Mouse (Mus musculus) MEL (cell line): ENCODE data around the gene Gm42957. TPM values are rescaled to one million over a fixed set of nuclear protein-coding genes. Genes with fewer than 3 reads are reported as not detected.

ENCODE experiments used
- DNase-seq: peaks from one replicate; pipeline ENCODE4 v3.0.0; 2011; ENCODE audit warnings: low read depth, low spot score
- H3K27ac ChIP-seq: 2 replicates; pipeline ENCODE4 v1.5.1; 2012; ENCODE audit warnings: low read depth, mild to moderate bottlenecking, control low read depth, low read length, moderate library complexity; ENCODE audit not compliant: control insufficient read depth
- H3K27me3 ChIP-seq, 2 experiments: fragments of 150-350 bp in 1 of 2; sonication (generic) in 1 of 2; 2 replicates each; pipeline ENCODE4 v1.6.1; 2012; ENCODE audit warnings: low read length in 2 of 2, mild to moderate bottlenecking in 2 of 2, improper control_type of control experiment in 1 of 2, moderate library complexity in 1 of 2; ENCODE audit not compliant: insufficient read depth in 2 of 2, control insufficient read depth in 1 of 2
- H3K36me3 ChIP-seq, 2 experiments: 2 replicates each; pipeline ENCODE4 v1.6.1; 2012 to 2014; ENCODE audit warnings: low read length in 2 of 2, improper control_type of control experiment in 1 of 2, inconsistent platforms in 1 of 2, mild to moderate bottlenecking in 1 of 2; ENCODE audit not compliant: insufficient read depth in 2 of 2, control insufficient read depth in 1 of 2
- H3K4me1 ChIP-seq, 2 experiments: fragments of 150-350 bp in 1 of 2; sonication (generic) in 1 of 2; 2 replicates each; pipeline ENCODE4 v1.6.1; 2012; ENCODE audit warnings: low read length in 2 of 2, improper control_type of control experiment in 1 of 2, mild to moderate bottlenecking in 1 of 2; ENCODE audit not compliant: insufficient read depth in 2 of 2, control insufficient read depth in 1 of 2
- H3K4me3 ChIP-seq, 2 experiments: fragments of 150-350 bp in 1 of 2; sonication (generic) in 1 of 2; 2 replicates each; pipeline ENCODE4 v1.5.1; 2012; ENCODE audit warnings: low read depth in 2 of 2, low read length in 2 of 2, mild to moderate bottlenecking in 2 of 2, moderate library complexity in 2 of 2, control low read depth in 1 of 2, improper control_type of control experiment in 1 of 2; ENCODE audit not compliant: control insufficient read depth in 1 of 2, insufficient read depth in 1 of 2
- H3K79me2 ChIP-seq: 2 replicates; pipeline ENCODE4 v1.6.1; 2012; ENCODE audit warnings: mild to moderate bottlenecking, low read length, moderate library complexity; ENCODE audit not compliant: control insufficient read depth, poor library complexity, insufficient read depth
- H3K9ac ChIP-seq: 2 replicates; pipeline ENCODE4 v1.6.1; 2012; ENCODE audit warnings: low read depth, mild to moderate bottlenecking, control low read depth, low read length, moderate library complexity; ENCODE audit not compliant: control insufficient read depth, poor library complexity, severe bottlenecking
- H3K9me3 ChIP-seq: fragments of 150-350 bp; sonication (generic); replicated peaks from 2 replicates; pipeline ENCODE4 v1.6.1; 2012; ENCODE audit warnings: mild to moderate bottlenecking, low read length, improper control_type of control experiment, moderate library complexity; ENCODE audit not compliant: insufficient read depth
- BHLHE40 ChIP-seq: IDR thresholded peaks from 2 replicates; pipeline ENCODE4 v1.6.1; 2012; ENCODE audit warnings: low read depth, mild to moderate bottlenecking, inconsistent platforms, low read length, improper control_type of control experiment, borderline replicate concordance
- CHD1 ChIP-seq: IDR thresholded peaks from 2 replicates; pipeline ENCODE4 v1.6.1; 2012; ENCODE audit warnings: low read depth, mild to moderate bottlenecking, inconsistent platforms, low read length, improper control_type of control experiment
- CHD2 ChIP-seq: IDR thresholded peaks from 2 replicates; pipeline ENCODE4 v1.6.1; 2011; ENCODE audit warnings: low read length, improper control_type of control experiment
- E2F4 ChIP-seq: IDR thresholded peaks from 2 replicates; pipeline ENCODE4 v1.6.1; 2011; ENCODE audit warnings: low read depth, low read length, improper control_type of control experiment, borderline replicate concordance
- ELF1 ChIP-seq: IDR thresholded peaks from 2 replicates; pipeline ENCODE4 v1.6.1; 2014; ENCODE audit warnings: low read depth, mild to moderate bottlenecking, inconsistent platforms, low read length, improper control_type of control experiment, moderate library complexity
- EP300 ChIP-seq, 2 experiments: IDR thresholded peaks; 2 replicates each; pipeline ENCODE4 v1.6.1; 2011; ENCODE audit warnings: improper control_type of control experiment in 2 of 2, low read length in 2 of 2, low read depth in 1 of 2, mild to moderate bottlenecking in 1 of 2
- ETS1 ChIP-seq: IDR thresholded peaks from 2 replicates; pipeline ENCODE4 v1.6.1; 2012; ENCODE audit warnings: low read depth, mild to moderate bottlenecking, inconsistent platforms, low read length, improper control_type of control experiment, moderate library complexity
- GATA1 ChIP-seq: IDR thresholded peaks from 2 replicates; pipeline ENCODE4 v1.6.1; 2011; ENCODE audit warnings: low read depth, low read length, improper control_type of control experiment
- JUND ChIP-seq: IDR thresholded peaks from 2 replicates; pipeline ENCODE4 v1.6.1; 2011; ENCODE audit warnings: low read depth, mild to moderate bottlenecking, improper control_type of control experiment, low read length
- KAT2A ChIP-seq: conservative IDR thresholded peaks from 2 replicates; pipeline ENCODE4 v1.6.1; 2012; ENCODE audit warnings: low read depth, low read length, improper control_type of control experiment, inconsistent platforms
- MAFK ChIP-seq: IDR thresholded peaks from 2 replicates; pipeline ENCODE4 v1.6.1; 2011; ENCODE audit warnings: low read depth, mild to moderate bottlenecking, low read length, improper control_type of control experiment, borderline replicate concordance
- MAZ ChIP-seq: IDR thresholded peaks from 2 replicates; pipeline ENCODE4 v1.6.1; 2012; ENCODE audit warnings: low read depth, mild to moderate bottlenecking, inconsistent platforms, low read length, improper control_type of control experiment
- MEF2A ChIP-seq: IDR thresholded peaks from 2 replicates; pipeline ENCODE4 v1.6.1; 2014; ENCODE audit warnings: low read depth, mild to moderate bottlenecking, inconsistent platforms, low read length, improper control_type of control experiment; ENCODE audit not compliant: poor library complexity, insufficient replicate concordance, severe bottlenecking; ENCODE audit errors: extremely low read depth
- MXI1 ChIP-seq: IDR thresholded peaks from 2 replicates; pipeline ENCODE4 v1.6.1; 2011; ENCODE audit warnings: mild to moderate bottlenecking, low read depth, low read length, improper control_type of control experiment
- MYB ChIP-seq: IDR thresholded peaks from 2 replicates; pipeline ENCODE4 v1.6.1; 2011; ENCODE audit warnings: mild to moderate bottlenecking, low read depth, low read length, improper control_type of control experiment
- MYC ChIP-seq: IDR thresholded peaks from 2 replicates; pipeline ENCODE4 v1.6.1; 2011; ENCODE audit warnings: low read depth, mild to moderate bottlenecking, low read length, improper control_type of control experiment, moderate library complexity
- NELFE ChIP-seq: IDR thresholded peaks from 2 replicates; pipeline ENCODE4 v1.6.1; 2011; ENCODE audit warnings: low read depth, low read length, improper control_type of control experiment
- NRF1 ChIP-seq: IDR thresholded peaks from 2 replicates; pipeline ENCODE4 v1.6.1; 2014; ENCODE audit warnings: low read depth, mild to moderate bottlenecking, inconsistent platforms, low read length, improper control_type of control experiment, moderate library complexity; ENCODE audit not compliant: poor library complexity, insufficient read depth, severe bottlenecking
- POLR2AphosphoS2 ChIP-seq: IDR thresholded peaks from 2 replicates; pipeline ENCODE4 v1.6.1; 2011; ENCODE audit warnings: low read length, improper control_type of control experiment
- POLR2AphosphoS5 ChIP-seq: IDR thresholded peaks from 2 replicates; pipeline ENCODE4 v1.6.1; 2012; ENCODE audit warnings: low read depth, borderline replicate concordance, mild to moderate bottlenecking, inconsistent platforms, low read length, moderate library complexity, mixed read lengths
- RAD21 ChIP-seq: IDR thresholded peaks from 2 replicates; pipeline ENCODE4 v1.6.1; 2011; ENCODE audit warnings: mild to moderate bottlenecking, low read depth, low read length, improper control_type of control experiment
- RCOR1 ChIP-seq: IDR thresholded peaks from 2 replicates; pipeline ENCODE4 v1.6.1; 2012; ENCODE audit warnings: low read depth, mild to moderate bottlenecking, inconsistent platforms, low read length, improper control_type of control experiment
- SIN3A ChIP-seq: IDR thresholded peaks from 2 replicates; pipeline ENCODE4 v1.6.1; 2012; ENCODE audit warnings: low read length, improper control_type of control experiment, inconsistent platforms
- SMC3 ChIP-seq: IDR thresholded peaks from 2 replicates; pipeline ENCODE4 v1.6.1; 2011; ENCODE audit warnings: low read depth, low read length, improper control_type of control experiment
- TAL1 ChIP-seq: IDR thresholded peaks from 2 replicates; pipeline ENCODE4 v1.6.1; 2012; ENCODE audit warnings: mild to moderate bottlenecking, inconsistent platforms, low read length, moderate library complexity, mixed read lengths
- TBP ChIP-seq: IDR thresholded peaks from 2 replicates; pipeline ENCODE4 v1.8.0; 2011; ENCODE audit warnings: low read depth, low read length, improper control_type of control experiment
- TCF12 ChIP-seq: IDR thresholded peaks from 2 replicates; pipeline ENCODE4 v1.6.1; 2014; ENCODE audit warnings: low read depth, mild to moderate bottlenecking, inconsistent platforms, low read length, improper control_type of control experiment, moderate library complexity
- UBTF ChIP-seq: IDR thresholded peaks from 2 replicates; pipeline ENCODE4 v1.6.1; 2012; ENCODE audit warnings: low read depth, mild to moderate bottlenecking, inconsistent platforms, low read length, improper control_type of control experiment, moderate library complexity, borderline replicate concordance; ENCODE audit not compliant: insufficient read depth
- USF1 ChIP-seq: IDR thresholded peaks from 2 replicates; pipeline ENCODE4 v1.6.1; 2014; ENCODE audit warnings: low read depth, mild to moderate bottlenecking, inconsistent platforms, low read length, improper control_type of control experiment, moderate library complexity
- USF2 ChIP-seq, 2 experiments: IDR thresholded peaks; 2 replicates each; pipeline ENCODE4 v1.6.1; 2011 to 2012; ENCODE audit warnings: improper control_type of control experiment in 2 of 2, low read length in 2 of 2, borderline replicate concordance in 1 of 2, inconsistent platforms in 1 of 2, low read depth in 1 of 2, mild to moderate bottlenecking in 1 of 2; ENCODE audit not compliant: insufficient read depth in 1 of 2
- ZMIZ1 ChIP-seq: IDR thresholded peaks from 2 replicates; pipeline ENCODE4 v1.6.1; 2012; ENCODE audit warnings: low read depth, mild to moderate bottlenecking, inconsistent platforms, low read length, improper control_type of control experiment, moderate library complexity
- ZNF384 ChIP-seq: IDR thresholded peaks from 2 replicates; pipeline ENCODE4 v1.6.1; 2012; ENCODE audit warnings: low read depth, mild to moderate bottlenecking, inconsistent platforms, low read length, improper control_type of control experiment
- polyA plus RNA-seq, 2 experiments: library from polyadenylated mRNA; stranded (reverse) in 1 of 2; unstranded in 1 of 2; fragments of >175 nt in 1 of 2; fragments of >200 nt in 1 of 2; gene quantifications; 2 replicates each; pipeline versions ENCODE4 v1.2.1 to v1.2.4; 2012; ENCODE audit warnings: low replicate concordance in 2 of 2, low read depth in 1 of 2; ENCODE audit not compliant: insufficient read length in 2 of 2, insufficient read depth in 1 of 2, missing spikeins in 1 of 2
- total RNA-seq: library from RNA; depleted of rRNA; stranded (reverse); fragments of 300-350 nt; gene quantifications from 2 replicates; pipeline ENCODE4 v1.2.3, GENCODE M21; 2012

Gene Gm42957
- total and polyA plus RNA-seq, 3 experiments = 0.06 to 0.19 TPM; not detected in 1

- TF ChIP-seq MEF2A = no peak
- peak; percentile 78; the same call in 1 of the 2 replicates for TF ChIP-seq CHD1
- TF ChIP-seq CHD2 = no peak
These were observed 34.0 kb upstream of the Gm42957 start (continued) for GRCm38 (mm10) chr3:96601251-96601787.

- peak overlapping the region; percentile 74 for H3K9ac ChIP-seq
- DNase-seq = no peak
- no peaks in the 10 kb centered on the region for H3K27me3 ChIP-seq
These were observed 33.2 kb upstream of the Gm42957 start for GRCm38 (mm10) chr3:96601941-96602703.

GRCm38 (mm10) chr3:96602704-96603084 lies 32.6 kb upstream of the Gm42957 start:
- Histone ChIP-seq H3K27me3 (no peaks in the 10 kb centered on the region), H3K4me1 (peaks cover 8 to 9% of the 10 kb centered on the region in 2 experiments), H3K9ac (no peak overlapping the region), H3K9me3 (no peaks in the 10 kb centered on the region), H3K36me3 (peaks cover 0 to 7% of the 10 kb centered on the region in 2 experiments; a peak in 2 of 4 replicates), H3K79me2 (no peaks in the 10 kb centered on the region; the same call in 1 of the 2 replicates), H3K27ac (no peak overlapping the region), H3K4me3 (no peak overlapping the region)
- TF ChIP-seq MXI1 (no peak), MAZ (no peak), ELF1 (no peak), SMC3 (no peak), TBP (no peak), UBTF (no peak), RAD21 (no peak), CHD2 (no peak), JUND (no peak), USF2 (IDR thresholded peaks at IDR 0.05; ENCODE audit: borderline replicate concordance in 1 of 2, insufficient read depth in 1 of 2, low read depth in 1 of 2, low read length in 2 of 2) (no peak), USF1 (no peak), MYB (no peak), ZNF384 (no peak), ZMIZ1 (no peak), BHLHE40 (no peak), POLR2AphosphoS2 (no peak), RCOR1 (no peak)
- no peak for DNase-seq

More at GRCm38 (mm10) chr3:96601941-96602703, 33.2 kb upstream of the Gm42957 start:
- Histone ChIP-seq H3K4me1 (peaks cover 8 to 9% of the 10 kb centered on the region in 2 experiments), H3K27ac (no peak overlapping the region), H3K9me3 (no peaks in the 10 kb centered on the region), H3K36me3 (peaks cover 0 to 7% of the 10 kb centered on the region in 2 experiments; a peak in 2 of 4 replicates), H3K79me2 (no peaks in the 10 kb centered on the region; the same call in 1 of the 2 replicates), H3K4me3 (peak overlapping the region; percentile 60 to 66)
- TF ChIP-seq POLR2AphosphoS5 (no peak), ETS1 (no peak), NRF1 (no peak), NELFE (no peak), ZNF384 (no peak), TAL1 (no peak), GATA1 (no peak), TCF12 (no peak), POLR2AphosphoS2 (no peak), EP300 (IDR thresholded peaks at IDR 0.05; ENCODE audit: low read depth in 1 of 2, low read length in 2 of 2) (no peak), USF2 (IDR thresholded peaks at IDR 0.05; ENCODE audit: borderline replicate concordance in 1 of 2, insufficient read depth in 1 of 2, low read depth in 1 of 2, low read length in 2 of 2) (no peak), KAT2A (no peak), MYC (no peak), SIN3A (no peak; the same call in 1 of the 2 replicates), RCOR1 (no peak), MAFK (no peak), E2F4 (no peak), CHD1 (no peak)
